ENCODE assay signal across 8 mouse cellular contexts in genomic region chr1:73998131-73998865, GRCm38 (mm10).
DNase-seq lines count a peak whose midpoint lies in the region; ATAC-seq and TF ChIP-seq lines count a peak whose summit lies in the region.

No protein-coding gene starts in this region.

- peaks cover 40% of the 10 kb centered on the region for H3K36me3 ChIP-seq in heart, embryonic 12.5 days
- peaks cover 53% of the 10 kb centered on the region for H3K36me3 ChIP-seq in limb, embryonic 12.5 days
- H3K36me3 ChIP-seq in stomach, postnatal 0 days (ENCODE audit: control insufficient read depth, insufficient read depth, low read length) = peaks cover 8% of the 10 kb centered on the region; the same call in 1 of the 2 replicates

- 27% methylated on average over 9 of the region's 9 CpGs for WGBS in bone marrow, adult 2 months
- 33% methylated on average over 9 of the region's 9 CpGs for WGBS in heart, embryonic 12.5 days
- 64% methylated on average over 9 of the region's 9 CpGs for WGBS in limb, embryonic 12.5 days
- WGBS in stomach, postnatal 0 days = 45% methylated on average over 9 of the region's 9 CpGs

- no peak for TF ChIP-seq POLR2A in bone marrow, adult 2 months (IDR thresholded peaks at IDR 0.05; ENCODE audit: borderline replicate concordance, control insufficient read depth, low read depth, low read length)

- H3K27me3 ChIP-seq in heart, embryonic 12.5 days (replicated peaks) = no peaks in the 10 kb centered on the region
- H3K27me3 ChIP-seq in limb, embryonic 12.5 days = no peaks in the 10 kb centered on the region
- H3K27me3 ChIP-seq in stomach, postnatal 0 days (ENCODE audit: control insufficient read depth, insufficient read depth, low read length) = no peaks in the 10 kb centered on the region

- peak overlapping the region; percentile 33 for H3K4me2 ChIP-seq in heart, embryonic 12.5 days
- no peak overlapping the region for H3K4me2 ChIP-seq in limb, embryonic 12.5 days
- H3K4me2 ChIP-seq in stomach, postnatal 0 days (replicated peaks; ENCODE audit: low read depth) = no peak overlapping the region

- peak overlapping the region; percentile 44 for H3K9ac ChIP-seq in heart, embryonic 12.5 days
- H3K9ac ChIP-seq in limb, embryonic 12.5 days (replicated peaks) = peak overlapping the region; percentile 27; the same call in 1 of the 2 replicates
- no peak overlapping the region for H3K9ac ChIP-seq in stomach, postnatal 0 days (ENCODE audit: low read length)

- no peak for ATAC-seq in heart, embryonic 12.5 days (ENCODE audit: insufficient number of reproducible peaks, low FRiP score)
- no peak for ATAC-seq in limb, embryonic 12.5 days (ENCODE audit: insufficient number of reproducible peaks, insufficient read depth, low FRiP score, low TSS enrichment, low read depth)
- ATAC-seq in stomach, postnatal 0 days (ENCODE audit: low FRiP score, low TSS enrichment) = peak; percentile 41; the same call in 1 of the 2 replicates

- no peaks in the 10 kb centered on the region; the same call in 1 of the 2 replicates for H3K4me1 ChIP-seq in bone marrow, adult 2 months (ENCODE audit: control insufficient read depth, insufficient read depth, low read length)
- H3K4me1 ChIP-seq in heart, embryonic 12.5 days (replicated peaks) = peaks cover 93% of the 10 kb centered on the region
- peaks cover 38% of the 10 kb centered on the region for H3K4me1 ChIP-seq in limb, embryonic 12.5 days (replicated peaks)
- peaks cover 7% of the 10 kb centered on the region; the same call in 1 of the 2 replicates for H3K4me1 ChIP-seq in stomach, postnatal 0 days (replicated peaks; ENCODE audit: control insufficient read depth, insufficient read depth)

- no peak overlapping the region for H3K4me3 ChIP-seq in bone marrow, adult 2 months (replicated peaks; ENCODE audit: control insufficient read depth, low read depth, low read length)
- no peak overlapping the region for H3K4me3 ChIP-seq in heart, embryonic 12.5 days
- no peak overlapping the region for H3K4me3 ChIP-seq in limb, embryonic 12.5 days (replicated peaks)
- H3K4me3 ChIP-seq in stomach, postnatal 0 days (ENCODE audit: low read depth, low read length) = no peak overlapping the region

- no peaks in the 10 kb centered on the region for H3K9me3 ChIP-seq in heart, embryonic 12.5 days (replicated peaks)
- H3K9me3 ChIP-seq in limb, embryonic 12.5 days = no peaks in the 10 kb centered on the region
- H3K9me3 ChIP-seq in stomach, postnatal 0 days (ENCODE audit: control insufficient read depth, low read length) = no peaks in the 10 kb centered on the region

- no peak for TF ChIP-seq EP300 in stomach, postnatal 0 days (optimal IDR thresholded peaks at IDR 0.05)

- no peak for TF ChIP-seq CTCF in bone marrow, adult 2 months (IDR thresholded peaks at IDR 0.05; ENCODE audit: control insufficient read depth, insufficient read depth, low read length)
- TF ChIP-seq CTCF in stomach, postnatal 0 days (IDR thresholded peaks at IDR 0.05; ENCODE audit: low read depth) = no peak

- peak; percentile 64 for DNase-seq in 416B (ENCODE audit: low read depth)
- DNase-seq in stomach, postnatal 0 days (ENCODE audit: low spot score) = no peak
- DNase-seq in natural killer cell, adult 2 months (ENCODE audit: low spot score in 2 of 2) = no peak
- no peak for DNase-seq in right cerebral cortex, postnatal 36 days (ENCODE audit: low spot score in 2 of 2)
- DNase-seq in layer of hippocampus, postnatal 10 days (ENCODE audit: low spot score in 2 of 2) = no peak

- peak overlapping the region; percentile 13; the same call in 1 of the 2 replicates for H3K27ac ChIP-seq in bone marrow, adult 2 months (ENCODE audit: control insufficient read depth, insufficient read depth, low read depth, low read length, poor library complexity)
- peak overlapping the region; percentile 96 for H3K27ac ChIP-seq in heart, embryonic 12.5 days (ENCODE audit: poor library complexity, severe bottlenecking)
- peak overlapping the region; percentile 91 for H3K27ac ChIP-seq in limb, embryonic 12.5 days
- peak overlapping the region; percentile 81 for H3K27ac ChIP-seq in stomach, postnatal 0 days (replicated peaks)

Comparison
In these comparisons a context has a peak if more than half of its experiments do, and no peak if none do; other contexts are left out.
1. H3K27ac ChIP-seq: peak in every context shown above with its lines; median percentile 96 in heart, embryonic 12.5 days; 91 in limb, embryonic 12.5 days; 81 in stomach, postnatal 0 days; 13 in bone marrow, adult 2 months.